Mouse (Mus musculus) neutrophil, adult 5-6 weeks (primary cell): ENCODE data around the gene Pipox. TPM values are rescaled to one million over a fixed set of nuclear protein-coding genes. Genes with fewer than 3 reads are reported as not detected.

ENCODE experiments used
- ATAC-seq: fragments of 151-379, 151-347 bp; 2 replicates; pipeline ENCODE4 v1.8.0; 2017; ENCODE audit warnings: mild to moderate bottlenecking, moderate TSS enrichment; ENCODE audit not compliant: insufficient number of reproducible peaks, poor library complexity, low FRiP score, severe bottlenecking; ENCODE audit errors: extremely low read depth
- total RNA-seq: library from RNA; stranded (forward); fragments of 200-1000 nt; gene quantifications from 2 replicates; pipeline ENCODE4 v1.2.3, GENCODE M21; 2017

The Pipox gene
- total RNA-seq, 1 experiment from 2014 or later = not detected

DNA sequence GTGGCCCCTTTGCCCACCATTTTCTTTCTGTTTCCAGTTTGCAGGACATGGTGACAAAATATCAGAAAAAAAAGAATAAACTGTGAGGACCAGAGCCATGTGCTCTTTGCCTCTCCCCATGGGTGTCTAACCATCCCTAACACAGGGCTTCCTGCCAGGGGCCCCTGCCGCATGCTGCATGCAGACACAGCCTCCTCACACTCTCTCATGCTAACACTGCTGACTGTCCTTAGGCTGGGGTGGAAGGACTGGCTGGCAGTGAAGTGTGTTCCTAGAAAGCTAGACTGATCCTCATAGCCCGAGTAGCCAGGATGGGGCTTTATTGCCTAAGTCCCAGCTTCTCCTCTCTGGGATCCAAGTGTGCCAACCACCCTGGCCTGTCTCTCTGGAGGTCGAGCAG, 39.3 kb downstream of the Pipox start:
- no peak for ATAC-seq

GRCm38 (mm10) chr11:77852941-77853668, 40.8 kb downstream of the Pipox start:
- no peak for ATAC-seq

- no peak for ATAC-seq
Observed at GRCm38 (mm10) chr11:77852195-77852594, 41.7 kb downstream of the Pipox start.

GRCm38 (mm10) chr11:77851483-77852010, 42.3 kb downstream of the Pipox start:
- no peak for ATAC-seq

- no peak for ATAC-seq
Observed at GRCm38 (mm10) chr11:77850401-77851244, 43.3 kb downstream of the Pipox start.

DNA sequence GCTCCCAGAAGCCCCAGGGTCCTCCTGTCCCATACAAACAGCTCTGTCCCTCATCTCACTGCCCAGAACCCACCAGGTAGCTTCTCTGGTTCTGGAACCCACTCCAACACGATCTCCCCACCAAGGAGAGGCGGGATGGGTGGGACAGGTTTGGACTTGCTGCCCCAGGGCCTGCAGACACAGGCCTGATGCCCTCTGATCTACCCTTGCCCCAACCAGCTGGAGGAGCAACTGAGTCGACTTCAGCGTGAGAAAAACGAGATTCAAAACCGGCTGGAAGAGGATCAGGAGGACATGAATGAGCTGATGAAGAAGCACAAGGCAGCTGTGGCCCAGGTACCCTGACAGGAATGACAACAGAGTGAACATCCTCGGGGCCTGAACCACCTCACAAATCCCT, 44.7 kb downstream of the Pipox start:
- no peak for ATAC-seq

DNA sequence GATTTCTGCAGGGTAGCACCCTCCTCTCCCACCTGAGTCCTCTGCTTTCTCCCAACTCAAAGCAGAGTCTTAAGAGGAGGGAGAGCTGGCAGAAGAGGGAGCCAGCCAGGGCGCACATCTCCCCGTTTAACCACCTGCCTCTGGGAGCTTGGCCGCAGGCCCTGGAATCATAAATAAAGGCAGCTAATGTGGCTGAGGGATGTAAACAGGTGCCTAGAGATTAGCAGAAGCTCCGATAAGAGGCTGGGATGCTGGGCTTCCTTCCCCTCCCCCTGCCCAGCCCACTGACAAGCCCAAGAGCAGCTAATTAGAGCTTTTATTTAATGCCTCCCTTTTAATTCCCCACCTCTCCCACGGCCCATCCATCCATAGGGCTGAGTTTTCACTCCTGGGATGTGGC, 45.8 kb downstream of the Pipox start:
- ATAC-seq = no peak

DNA sequence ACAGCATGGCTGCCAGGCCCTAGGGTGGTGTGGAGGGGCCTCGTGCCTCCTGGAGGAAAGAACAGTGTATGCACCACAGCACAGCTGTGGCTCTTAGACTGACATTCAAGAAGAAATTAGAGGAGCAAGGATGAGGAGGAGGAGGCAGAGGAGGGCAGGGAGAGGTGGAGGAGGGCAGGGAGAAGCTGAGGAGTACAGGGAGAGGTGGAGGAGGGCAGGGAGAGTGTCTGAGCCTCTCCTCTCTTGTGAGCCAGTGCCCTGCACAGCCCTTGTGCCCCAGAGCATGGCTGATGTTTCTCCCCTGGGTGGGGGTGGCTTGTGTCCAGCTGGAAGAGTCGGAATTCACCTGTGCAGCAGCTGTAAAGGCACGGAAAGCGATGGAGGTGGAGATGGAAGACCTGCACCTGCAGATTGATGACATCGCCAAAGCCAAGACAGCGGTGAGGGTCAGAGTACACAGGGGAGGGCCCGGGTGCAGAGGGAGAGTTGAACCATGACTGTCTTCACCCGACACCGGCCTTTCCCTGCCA, 46.2 kb downstream of the Pipox start:
- ATAC-seq = no peak

DNA sequence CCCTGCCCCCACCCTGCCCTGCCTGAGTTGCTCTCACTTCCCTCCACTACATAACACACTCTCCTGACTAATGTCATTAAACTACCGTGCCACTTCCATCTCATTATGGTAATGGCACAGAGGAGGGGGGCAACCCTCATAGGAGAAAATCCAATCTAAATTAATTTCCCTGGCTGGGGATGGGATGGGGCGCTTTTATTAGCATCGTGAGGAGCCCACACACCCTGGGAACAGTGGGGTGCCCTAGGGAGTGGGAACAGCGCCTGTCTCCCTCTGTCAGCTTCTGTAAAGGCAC, 50.0 kb downstream of the Pipox start:
- ATAC-seq = no peak

DNA sequence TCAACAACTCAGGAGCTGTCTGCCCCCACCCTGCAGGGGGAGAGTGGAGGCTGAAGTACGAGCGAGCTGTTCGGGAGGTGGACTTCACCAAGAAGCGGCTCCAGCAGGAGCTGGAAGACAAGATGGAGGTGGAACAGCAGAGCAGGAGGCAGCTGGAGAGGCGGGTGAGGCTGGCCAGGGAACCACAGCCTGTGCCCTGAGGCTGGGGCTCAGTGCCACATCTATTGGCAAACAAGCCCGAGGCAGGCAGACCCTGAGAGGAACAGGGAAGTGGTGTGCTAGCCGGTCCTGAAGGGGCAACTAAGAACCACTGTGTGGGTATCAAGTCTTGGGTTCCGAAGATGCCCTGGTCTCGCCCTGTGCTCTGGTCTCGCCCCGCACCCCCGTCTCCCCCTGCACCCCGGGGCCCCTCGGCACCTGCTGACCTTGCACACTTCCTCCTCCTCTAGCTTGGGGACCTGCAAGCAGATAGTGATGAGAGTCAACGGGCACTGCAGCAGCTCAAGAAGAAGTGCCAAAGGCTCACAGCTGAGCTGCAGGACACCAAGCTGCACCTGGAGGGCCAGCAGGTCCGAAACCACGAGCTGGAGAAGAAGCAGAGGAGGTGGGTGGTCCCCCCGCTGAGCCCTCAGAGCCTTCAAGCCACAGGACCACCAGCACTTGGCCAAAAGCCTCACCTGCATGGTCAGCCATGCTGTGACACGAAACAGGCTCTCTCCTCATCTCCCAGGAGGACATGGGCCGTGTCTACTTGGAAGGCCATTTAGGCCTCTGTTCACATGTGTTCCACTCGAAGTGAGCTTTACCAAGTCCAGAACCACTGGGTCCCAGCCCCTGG, 50.6 kb downstream of the Pipox start:
- no peak for ATAC-seq

GRCm38 (mm10) chr11:77840523-77841245, 53.2 kb downstream of the Pipox start:
- no peak for ATAC-seq

DNA sequence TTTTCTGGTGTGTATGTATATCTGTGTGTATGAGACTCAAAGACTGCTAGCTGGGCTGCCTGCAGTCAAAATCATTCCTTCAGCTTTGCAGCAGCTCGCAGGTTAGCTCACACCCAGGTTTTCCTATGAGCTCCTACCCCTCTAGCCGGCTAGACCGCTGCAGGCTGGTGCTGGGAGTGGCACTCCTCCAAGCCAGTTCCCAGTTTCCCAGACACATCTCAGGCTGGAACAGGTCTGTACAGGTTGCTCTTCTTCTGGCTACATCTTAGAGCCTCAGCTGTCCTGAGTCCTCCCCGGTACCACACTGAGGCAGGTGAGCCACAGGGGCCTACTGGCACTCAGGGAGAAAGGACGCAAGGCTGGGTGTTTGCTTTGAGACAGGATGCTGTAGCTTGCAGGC, 56.0 kb downstream of the Pipox start:
- ATAC-seq = no peak

DNA sequence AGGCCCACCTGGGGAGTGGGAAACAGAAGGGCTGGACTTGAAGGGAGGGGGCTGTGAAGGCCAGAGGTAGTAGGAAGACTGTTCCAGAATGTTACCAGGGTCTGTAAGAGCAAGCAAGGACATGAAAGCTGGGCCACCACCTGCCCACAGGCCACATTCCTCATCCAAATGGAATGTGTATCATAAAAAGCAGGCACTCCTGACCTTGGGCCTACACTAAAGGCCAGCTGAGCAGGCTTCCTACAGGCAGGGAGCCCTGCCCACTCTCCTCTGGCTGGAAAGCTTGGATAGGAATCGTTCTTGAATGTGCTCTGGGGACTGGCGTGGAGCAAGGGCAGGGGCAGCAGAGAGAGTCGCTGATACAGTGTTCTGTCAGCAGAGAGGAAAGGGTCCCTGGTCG, 57.1 kb downstream of the Pipox start:
- ATAC-seq = no peak

- ATAC-seq = no peak
Observed at GRCm38 (mm10) chr11:77836290-77836689, 57.6 kb downstream of the Pipox start.

GRCm38 (mm10) chr11:77835109-77835508, 58.8 kb downstream of the Pipox start:
- no peak for ATAC-seq

GRCm38 (mm10) chr11:77832541-77832940, 61.4 kb downstream of the Pipox start:
- ATAC-seq = no peak

DNA sequence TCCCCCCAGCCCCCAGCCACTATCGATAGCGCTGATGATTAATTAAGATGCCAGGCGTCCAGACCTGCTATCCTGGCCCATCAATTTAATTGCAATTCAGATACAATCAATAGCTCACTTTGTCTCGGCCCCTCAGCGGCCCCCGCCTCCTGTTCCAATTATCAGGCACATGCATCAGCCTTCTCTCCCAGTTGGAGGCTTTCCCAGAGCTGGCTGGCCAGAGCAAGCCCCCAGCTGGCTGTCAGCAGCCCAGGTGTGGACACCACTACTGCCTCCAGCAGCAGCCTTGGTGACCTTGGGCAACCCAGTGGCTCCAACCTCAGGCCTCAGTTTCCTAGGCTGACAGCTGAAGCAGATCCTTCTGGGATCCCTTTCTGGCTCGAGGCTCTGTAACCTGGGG, 63.0 kb downstream of the Pipox start:
- ATAC-seq = no peak
